Mouse (Mus musculus): ENCODE results near the gene Ang2. TPM values are rescaled to one million over a fixed set of nuclear protein-coding genes. Genes with fewer than 3 reads are reported as not detected.

The Ang2 gene
- not detected in 4 replicates for total RNA-seq (2023)

DNA sequence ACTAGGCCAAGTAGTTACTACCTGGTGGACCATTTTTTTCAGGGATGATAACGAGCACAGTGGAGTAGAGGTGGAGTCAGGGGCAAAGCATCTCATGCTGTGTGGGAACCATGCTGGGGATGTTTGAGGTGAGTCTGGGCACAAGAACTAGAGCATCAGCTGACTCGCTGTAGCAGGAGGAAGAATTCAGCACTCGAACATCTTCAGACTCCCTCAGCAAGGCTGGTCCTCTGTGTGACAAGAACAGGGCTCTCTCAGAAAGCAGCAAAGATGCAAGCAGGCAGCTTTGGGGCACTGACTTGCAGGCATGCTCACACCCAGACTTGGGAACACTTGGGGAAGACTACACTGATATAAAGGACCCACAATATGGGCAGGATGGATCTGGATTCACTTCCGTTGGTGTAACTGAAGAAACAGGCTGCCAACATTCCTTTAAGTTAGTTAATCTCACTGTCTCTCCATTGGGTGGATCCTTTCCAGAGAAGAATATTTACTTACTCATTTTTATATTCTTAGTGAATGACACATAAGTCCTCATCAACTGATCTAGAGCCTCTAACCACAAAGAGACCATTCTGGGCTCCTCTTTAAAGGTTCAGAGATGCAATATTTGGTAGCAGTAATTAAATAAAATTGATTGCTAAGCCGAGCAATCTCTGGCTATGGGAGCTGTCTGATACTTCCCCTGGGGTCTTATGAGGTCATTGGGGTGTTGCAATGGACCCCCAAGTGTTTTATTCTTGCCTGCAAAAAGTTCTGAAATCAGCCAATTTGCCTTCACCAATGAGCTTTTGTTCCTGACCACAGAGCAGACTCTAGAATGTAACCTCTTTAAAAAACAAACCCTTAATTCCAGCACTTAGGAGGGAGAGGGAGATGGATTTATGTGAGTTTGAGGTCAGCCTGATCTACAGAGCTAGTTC, at the start of gene Ang2:
Gene Ang2 (minus strand): TSS at position 51 of the 926 bp plus-strand sequence.

DNA sequence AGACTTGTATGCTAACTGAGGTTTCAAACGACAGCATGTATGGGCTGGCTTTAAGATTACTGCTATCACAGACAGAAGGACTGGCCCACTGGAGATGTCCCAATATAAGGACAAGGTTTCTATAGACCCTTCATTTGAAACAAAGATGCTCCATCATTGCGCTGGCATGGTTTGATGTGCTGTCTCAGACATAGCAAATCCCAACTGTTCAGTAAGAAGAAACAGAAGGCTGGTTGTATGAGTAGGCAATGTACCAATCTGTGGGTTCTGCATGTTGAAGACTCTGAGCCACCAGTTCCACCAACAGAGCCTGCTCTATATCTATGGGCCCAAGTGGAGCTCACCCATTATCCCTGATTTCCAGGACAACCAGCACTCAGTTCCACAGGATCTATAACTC, 4.2 kb upstream of the Ang2 start, which contains the start of gene Ear14:
Gene Ear14 (plus strand): TSS at position 277 of the 400 bp plus-strand sequence.

DNA sequence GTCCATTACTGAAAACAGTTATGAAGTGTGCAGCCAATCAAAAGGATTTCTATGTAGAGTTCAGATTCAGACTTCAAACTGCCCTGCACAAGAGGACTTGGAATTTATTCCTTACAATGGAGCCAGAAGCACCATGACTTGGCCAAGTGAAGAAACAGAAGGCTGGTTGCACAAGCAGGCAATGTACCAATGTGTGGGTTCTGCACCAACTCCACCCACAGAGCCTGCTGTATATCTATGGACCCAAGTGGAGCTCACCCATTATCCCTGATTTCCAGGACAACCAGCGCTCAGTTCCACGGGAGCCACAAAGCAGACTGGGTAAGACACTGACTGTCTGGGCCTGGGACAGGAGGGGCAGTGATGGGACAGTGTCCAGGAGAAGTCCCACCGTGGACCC, 37.0 kb downstream of the Ang2 start, which contains the start of gene Rnase2b:
Gene Rnase2b (plus strand): TSS at position 285 of the 400 bp plus-strand sequence.

DNA sequence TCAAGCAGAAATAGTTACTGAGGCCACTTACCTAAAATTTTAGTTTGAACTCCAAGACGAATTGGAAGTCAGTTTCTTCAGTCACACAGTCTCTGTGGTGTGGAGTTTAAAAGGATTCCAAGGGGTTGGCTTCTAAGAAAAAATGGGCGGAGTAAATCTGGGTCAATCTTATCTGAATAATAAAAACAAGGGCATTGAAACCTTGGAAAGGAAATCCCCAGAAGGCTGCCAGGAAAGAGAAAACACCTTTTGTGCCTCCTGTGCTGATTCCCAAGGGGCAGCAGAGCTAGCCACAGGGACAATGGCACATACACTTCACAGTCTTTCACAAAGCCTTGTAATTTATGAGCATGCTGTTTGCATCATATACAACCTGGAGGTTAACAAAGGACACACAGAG, 52.3 kb downstream of the Ang2 start, which contains the start of gene Rnase1:
Gene Rnase1 (minus strand): TSS at position 101 of the 400 bp plus-strand sequence.

Other genes with a start within 250 kb of the Ang2 start
- gene Pnp2, start 243.2 kb downstream of the Ang2 start, total RNA-seq (2023), result 1.6 to 3.2 TPM (median 1.8 TPM) in 3 of 4 replicates, not detected in the other
- gene Rnase10, start 191.4 kb downstream of the Ang2 start, total RNA-seq (2023), result not detected in 4 replicates
- gene Rnase9, start 157.3 kb downstream of the Ang2 start, total RNA-seq (2023), result not detected in 4 replicates
- not detected in 4 replicates for gene Rnase11, start 149.0 kb downstream of the Ang2 start, total RNA-seq (2023)
- 1.2 to 1.6 TPM (median 1.6 TPM) in 3 of 4 replicates, not detected in the other for gene Rnase12, start 141.5 kb downstream of the Ang2 start, total RNA-seq (2023)
- gene Olfr750, start 124.7 kb downstream of the Ang2 start, total RNA-seq (2023), result not detected in 4 replicates
- 0.38 to 0.75 TPM (median 0.55 TPM) in 3 of 4 replicates, not detected in the other for gene Rnase4, start 108.1 kb downstream of the Ang2 start, total RNA-seq (2023)
- gene Ang, start 108.0 kb downstream of the Ang2 start, total RNA-seq (2023), result not detected in 4 replicates
- gene Eddm3b, start 84.7 kb downstream of the Ang2 start, total RNA-seq (2023), result not detected in 4 replicates
- gene Rnase6, start 75.2 kb downstream of the Ang2 start, total RNA-seq (2023), result 95.9 to 104 TPM (median 99.0 TPM) in 4 replicates
- gene Rnase1, start 52.4 kb downstream of the Ang2 start, total RNA-seq (2023), result 0.78 TPM in 1 of 4 replicates, not detected in the others
- gene Rnase2b, start 36.9 kb downstream of the Ang2 start, total RNA-seq (2023), result not detected in 4 replicates
- not detected in 4 replicates for gene Ear14, start 4.2 kb upstream of the Ang2 start, total RNA-seq (2023)
- gene Rnase2a, start 57.0 kb upstream of the Ang2 start, total RNA-seq (2023), result not detected in 4 replicates
- not detected in 4 replicates for gene Gm7247, start 162.6 kb upstream of the Ang2 start, total RNA-seq (2023)
- gene Vmn2r88, start 211.7 kb upstream of the Ang2 start, total RNA-seq (2023), result not detected in 4 replicates

All from B cell, adult 62 days (primary cell).